Mouse (Mus musculus): ENCODE measurements at regions not wholly inside any gene's neighbourhood (a gene's known extent, or its start where the extent isn't known, plus 50 kb on each side); places are given as distances from the start of the nearest gene placed in this dataset.
"Not testable (repeated sequence)": the region's sequence is repeated elsewhere in the genome, so short reads cannot be mapped to it uniquely, and the experiment has no call there.

DNA sequence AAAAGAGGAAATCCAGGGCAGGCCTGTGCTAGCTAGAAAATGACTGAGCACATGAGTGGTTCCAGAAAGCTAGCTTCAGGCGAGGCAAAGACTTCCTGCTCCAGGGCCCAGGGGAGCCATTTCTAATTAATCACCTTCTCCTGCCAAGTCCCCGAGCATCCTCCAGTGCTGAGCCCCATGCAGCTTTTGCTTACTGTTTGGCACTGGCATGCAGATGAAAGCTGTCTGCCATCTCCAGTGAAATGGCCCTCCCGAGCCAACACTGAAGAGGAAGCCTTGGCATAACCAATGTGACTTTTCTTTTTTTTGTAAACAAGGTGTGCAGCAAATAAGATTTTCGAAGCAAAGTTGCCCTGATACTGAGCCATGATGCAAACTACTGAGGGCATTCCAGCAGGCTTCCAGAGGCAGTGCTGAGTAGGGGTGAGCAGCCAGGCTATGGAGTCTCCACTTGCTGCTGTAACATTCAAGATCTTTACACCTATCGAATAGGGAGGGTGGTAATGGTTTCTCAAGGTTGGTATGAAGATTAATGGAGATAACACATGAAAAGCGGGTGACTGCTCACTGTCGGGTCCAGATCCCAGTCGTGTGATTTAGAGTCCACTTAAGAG, 125.4 kb upstream of the Immp2l start:
- peak; percentile 15 for DNase-seq

DNA sequence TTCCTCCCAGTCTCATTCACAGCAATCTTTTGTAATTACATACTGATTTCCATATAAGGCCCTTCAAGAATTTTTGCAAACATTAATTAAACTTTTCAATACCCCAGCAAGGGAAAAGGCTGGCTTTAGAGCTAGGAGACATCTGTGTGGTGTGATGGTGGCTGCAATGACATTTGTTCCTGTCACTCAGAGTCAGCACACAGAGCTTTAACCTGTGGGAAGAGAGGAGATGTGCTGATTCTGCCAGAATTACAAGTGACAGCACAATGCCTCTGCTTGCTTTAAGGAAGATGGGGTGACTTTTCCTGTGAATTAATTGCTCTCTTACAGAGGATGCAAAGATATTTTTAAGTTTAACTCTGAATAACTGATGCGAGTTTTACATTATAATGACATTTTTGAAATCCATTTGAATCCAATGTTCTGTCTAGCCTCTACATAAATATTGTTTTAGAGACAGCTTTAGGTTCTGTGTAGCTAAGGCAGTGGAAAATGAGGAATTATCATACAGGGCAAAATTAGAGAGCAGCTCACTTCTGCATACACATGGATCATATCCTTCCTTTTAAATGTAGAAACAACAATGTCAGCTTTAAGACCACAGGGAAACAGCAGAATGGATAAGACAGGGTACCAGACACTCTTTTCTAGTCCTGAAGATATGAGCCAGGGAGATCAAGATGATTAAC, 118.1 kb upstream of the Immp2l start:
- DNase-seq, result no peak

DNA sequence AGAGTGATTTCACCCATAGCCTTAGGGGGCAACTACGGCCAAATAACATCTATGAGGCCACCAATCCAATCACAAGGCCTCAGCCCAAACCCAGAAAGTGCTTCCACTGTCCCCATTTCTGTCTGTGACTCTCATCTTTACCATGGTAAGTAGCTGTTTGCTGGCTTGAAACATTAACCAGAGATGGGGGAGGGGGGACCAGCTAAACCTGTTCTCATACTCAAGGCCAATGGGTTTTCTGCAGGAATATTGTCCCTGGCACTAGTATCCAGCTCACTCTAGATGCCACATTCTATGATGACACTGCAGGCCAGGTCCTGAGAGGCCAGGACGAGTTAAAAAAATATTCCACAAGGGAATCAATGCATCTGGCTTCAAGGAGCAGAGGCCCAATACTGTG, 117.1 kb upstream of the Immp2l start:
- DNase-seq, result no peak

DNA sequence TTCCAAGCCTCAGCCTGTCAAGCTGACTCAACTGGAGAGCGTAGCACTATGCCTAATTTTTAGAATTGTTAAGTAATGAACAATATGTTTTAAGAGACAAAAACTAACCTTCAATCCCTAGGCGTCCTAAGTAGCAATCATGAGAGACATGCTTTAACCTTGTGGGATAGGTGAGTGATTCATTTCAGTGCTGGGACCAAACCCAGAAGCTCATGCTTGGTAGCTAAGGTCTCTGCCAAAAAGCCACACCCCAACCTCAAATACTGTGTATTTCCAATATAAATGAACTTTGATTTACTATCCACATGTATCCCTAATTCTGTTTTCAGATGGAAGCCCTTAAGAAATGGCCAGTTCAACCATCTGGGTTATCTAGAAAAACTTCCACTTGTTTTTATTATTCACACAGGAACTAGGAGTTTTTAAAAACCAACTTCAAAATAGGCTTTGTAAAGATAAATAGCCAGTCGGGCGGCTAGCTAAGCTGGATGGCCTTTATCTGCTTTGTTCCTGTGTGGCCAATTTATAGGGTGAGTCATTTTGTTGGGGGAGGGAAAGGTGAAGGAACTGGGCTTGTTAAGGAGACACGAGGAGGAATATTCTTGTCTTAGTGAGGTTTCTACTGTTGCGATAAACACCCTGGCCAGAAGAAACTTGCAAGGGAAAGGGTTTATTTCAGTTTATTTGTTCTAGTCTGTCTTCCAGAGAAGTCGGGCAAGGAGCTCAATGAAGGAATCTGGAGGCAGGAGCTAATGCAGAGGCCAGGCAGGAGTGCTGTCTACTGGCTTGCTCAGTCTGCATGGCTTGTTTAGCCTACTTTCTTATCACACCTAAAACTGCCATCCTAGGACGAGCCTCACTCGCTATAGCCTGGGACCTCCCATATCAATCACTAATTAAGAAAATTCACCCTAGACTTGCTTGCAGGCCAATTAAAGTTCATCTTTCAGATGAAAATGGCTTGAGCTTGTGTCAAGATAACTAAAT, 114.8 kb upstream of the Immp2l start:
- no peak for DNase-seq

DNA sequence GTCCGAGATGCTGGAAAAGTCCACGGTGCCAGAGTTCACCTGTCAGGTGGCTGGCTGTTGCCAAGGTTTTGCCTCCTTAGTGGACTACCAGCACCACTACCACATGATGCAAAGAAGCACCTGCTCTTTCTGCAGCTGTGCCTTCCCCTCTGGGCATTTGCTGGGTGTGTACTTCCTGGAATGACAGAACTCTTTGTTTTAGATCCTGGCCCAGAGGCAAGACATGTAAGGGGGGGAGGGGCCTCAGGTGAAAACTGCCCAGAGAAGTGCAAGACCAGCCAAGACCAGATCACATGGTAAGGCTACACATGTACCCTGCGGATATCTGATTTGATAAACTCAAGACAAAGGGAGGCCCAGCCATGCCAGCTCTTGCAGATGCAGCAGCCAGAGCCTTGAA, 106.4 kb upstream of the Immp2l start:
- DNase-seq, result no peak

DNA sequence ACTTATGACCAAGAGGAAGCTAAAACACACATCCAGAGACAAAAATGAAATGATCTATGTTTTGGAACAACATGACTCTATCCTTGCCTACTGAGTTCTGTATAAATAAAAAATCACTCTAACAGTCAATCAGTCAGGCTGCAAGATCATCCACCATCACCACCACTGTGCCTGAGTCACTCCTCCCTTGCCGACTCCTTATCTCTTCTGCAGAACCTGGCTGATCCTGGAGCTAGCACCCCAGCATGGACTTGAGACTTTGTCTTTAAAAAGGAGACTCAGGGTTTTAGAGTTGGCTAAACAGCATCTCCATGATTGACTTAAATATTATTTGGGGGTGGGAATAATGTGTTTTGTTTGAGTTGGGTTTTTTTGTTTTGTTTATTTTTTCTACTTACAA, 101.9 kb upstream of the Immp2l start:
- DNase-seq, result no peak

DNA sequence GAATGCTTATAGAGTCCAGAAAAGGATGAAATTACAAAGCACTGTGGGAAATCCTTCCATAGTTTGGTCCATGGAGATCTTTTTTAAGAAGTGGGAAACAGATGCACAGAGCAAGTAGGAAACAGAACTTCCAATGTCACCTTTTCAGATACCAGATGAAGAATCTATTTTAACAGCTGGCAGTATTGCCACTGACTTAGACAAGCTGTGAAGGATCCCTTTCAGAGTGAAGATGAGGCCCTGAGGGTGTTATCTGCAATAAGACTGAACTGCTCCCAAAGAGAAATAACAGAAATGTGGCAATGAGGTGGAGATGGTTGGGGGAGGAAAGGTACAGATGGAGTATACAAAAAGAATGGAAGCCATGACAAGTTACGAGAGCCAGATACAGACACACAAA, 97.2 kb upstream of the Immp2l start:
- no peak for DNase-seq

DNA sequence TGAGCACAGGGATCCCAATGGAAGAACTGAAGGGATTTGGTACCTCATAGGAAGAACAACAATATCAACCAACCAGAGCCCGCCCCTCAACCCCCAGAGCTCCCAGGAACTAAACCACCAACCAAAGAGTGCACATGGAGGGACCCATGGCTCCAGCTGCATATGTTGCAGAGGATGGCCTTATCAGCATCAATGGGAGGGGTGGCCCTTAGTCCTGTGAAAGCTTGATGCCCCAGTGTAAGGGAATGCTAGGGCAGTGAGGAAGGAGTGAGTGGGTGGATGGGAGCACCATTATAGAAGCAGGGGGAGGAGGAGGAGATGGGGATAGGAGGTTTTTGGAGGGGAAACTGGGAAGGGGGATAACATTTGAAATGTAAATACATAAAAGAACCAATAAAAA, 94.5 kb upstream of the Immp2l start:
- DNase-seq, result not testable (repeated sequence)

DNA sequence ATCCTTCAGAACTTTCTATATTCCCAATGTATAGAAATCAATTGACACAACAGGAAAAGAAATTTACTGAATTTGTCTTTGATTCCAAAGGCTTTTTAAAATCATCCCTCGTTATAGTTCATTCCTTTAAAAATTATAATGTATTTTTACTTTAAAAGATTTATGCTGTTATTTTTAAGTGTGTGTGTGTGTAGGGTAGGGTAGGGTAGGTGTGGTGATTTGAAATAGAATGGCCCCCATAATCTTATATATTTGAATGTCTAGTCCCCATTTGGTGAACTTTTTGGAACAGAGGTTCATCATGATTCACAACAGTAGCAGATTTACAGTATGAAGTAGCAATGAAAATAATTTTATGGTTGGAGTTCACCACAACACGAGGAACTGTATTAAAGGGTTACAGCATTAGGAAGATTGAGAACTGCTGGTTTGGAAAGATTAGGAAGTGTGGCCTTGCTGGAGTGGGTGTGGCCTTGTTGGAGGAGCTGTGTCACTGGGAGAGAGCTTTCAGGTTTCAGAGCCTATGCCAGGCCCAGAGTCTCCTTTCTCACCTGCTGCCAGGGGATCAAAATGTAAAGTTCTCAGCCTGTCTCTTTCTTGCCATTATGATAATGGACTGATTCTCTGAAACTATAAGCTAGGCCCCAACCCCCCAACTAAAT, 88.7 kb upstream of the Immp2l start:
- DNase-seq, result no peak

DNA sequence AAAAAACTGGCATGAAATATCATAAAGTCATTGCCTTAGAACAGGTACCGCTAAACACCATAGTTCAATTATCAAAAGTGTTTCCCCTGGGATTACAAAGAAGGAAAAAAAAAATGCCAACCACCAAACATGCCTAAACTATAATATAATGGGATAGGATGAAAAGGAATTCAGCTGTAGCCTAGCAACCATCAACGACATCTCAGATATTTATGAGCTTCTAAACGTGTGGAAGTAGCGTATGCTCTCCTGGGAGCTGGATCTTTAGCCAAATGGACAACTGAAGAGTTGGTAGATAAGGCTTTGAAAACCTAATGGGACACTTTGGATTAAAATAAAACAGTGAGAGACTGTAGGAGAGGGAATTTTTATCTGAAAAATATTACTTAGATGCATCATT, 86.9 kb upstream of the Immp2l start:
- no peak for DNase-seq

DNA sequence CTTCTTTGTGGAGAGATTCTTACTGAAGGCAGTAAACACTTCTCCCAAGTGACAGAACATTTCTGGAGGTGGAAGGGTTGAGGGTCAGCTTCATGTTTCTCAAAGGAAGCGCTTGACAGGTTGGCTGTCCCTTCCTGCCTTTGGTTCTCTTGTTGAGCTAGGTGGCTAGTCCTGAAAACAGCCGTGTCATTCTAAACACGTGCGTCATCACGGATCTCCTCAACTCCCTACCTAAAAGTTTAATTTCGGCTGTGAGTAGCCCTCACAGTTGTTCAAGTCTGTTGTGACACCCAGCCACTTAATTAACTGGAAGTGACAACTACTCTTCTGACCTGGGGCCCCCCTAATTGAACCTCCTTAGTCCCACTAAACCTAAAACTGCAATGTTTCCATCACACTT, 77.0 kb upstream of the Immp2l start:
- no peak for DNase-seq

DNA sequence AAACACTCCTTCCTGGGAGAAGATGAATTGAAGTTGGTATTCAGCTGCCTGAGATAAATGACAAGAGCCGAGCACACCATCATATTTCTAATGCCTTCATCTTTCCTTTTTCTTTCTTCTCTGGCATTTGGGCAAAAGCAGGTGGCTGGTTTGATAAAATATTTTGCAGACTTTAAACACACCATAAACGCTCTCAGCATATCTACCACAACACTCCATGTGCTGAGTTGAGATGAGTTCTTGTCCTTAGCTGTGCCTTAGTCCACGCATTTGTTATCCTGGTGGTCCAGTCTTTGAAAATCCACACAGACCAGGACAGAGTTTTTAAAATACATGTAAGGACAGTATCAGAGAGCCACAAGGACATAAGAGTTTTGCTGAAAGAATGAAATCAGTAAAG, 74.3 kb upstream of the Immp2l start:
- no peak for DNase-seq

DNA sequence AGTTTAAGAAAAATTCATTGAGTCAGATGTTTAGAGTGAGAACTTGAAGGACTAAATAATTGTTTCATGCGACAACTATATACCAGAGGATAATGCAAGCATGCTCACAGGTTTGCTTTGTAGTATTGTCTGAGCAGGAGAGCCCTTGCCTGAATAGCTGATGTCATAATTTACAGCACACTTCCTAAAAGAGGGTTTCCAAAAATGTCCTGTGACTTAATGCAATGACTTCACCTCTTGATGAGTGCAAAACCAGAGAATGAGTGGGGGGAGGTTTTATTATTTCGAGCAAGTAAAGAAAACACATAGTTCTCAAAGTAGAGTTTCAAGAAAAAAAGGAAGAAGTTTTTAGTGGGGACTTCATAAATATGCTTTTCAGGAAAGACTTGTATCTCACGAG, 65.4 kb upstream of the Immp2l start:
- no peak for DNase-seq

DNA sequence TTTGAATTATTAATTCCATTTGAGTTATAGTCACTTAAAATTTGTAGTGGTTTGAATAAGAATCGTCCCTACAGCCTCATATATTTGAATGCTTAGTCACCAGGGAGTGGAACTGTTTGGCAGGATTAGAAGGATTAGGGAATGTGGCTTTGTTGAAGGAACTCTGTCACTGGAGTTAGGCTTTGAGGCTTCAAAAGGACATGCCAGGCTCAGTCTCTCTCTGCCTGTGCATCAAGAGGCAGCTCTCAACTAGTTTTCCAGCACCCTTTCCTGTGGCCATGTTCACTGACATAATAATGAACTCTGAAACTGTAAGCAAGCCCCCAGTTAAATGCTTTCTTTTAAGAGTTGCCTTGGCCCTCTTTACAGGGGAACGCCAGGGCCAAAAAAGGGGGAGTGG, 58.9 kb upstream of the Immp2l start:
- DNase-seq, result no peak

DNA sequence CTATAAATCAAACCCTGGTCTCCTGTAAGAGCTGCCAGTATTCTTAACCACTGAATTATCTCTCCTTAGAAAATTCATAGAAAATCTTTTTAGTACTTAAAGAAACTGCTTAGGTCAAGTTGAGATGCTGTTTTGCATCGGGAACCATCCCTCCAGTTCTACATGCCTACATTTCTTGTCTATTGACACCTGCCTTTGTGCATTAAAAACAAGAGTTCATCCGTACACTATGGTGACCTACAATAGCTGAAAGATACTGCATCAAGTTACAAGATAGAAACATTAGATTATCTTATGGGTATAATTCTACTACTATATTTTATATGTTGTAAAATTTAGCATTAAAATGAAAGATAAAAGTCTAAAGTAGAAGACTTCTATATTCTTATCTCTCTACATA, 57.6 kb upstream of the Immp2l start:
- no peak for DNase-seq

DNA sequence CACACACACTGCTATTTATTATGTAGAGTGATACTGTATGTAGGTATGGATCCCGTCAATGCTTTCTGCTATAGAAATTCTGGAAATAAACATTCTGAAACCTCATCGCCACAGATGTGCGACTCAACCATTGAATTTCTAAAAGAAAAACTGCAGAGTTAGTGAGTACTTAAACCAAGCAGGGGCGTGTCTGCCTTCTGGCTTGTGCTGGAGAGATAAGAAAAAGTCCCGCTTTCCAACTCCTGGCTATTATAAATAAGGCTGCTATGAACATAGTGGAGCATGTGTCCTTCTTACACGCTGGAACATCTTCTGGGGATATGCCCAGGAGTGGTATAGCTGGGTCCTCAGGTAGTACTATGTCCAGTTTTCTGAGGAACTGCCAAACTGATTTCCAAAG, 57.2 kb upstream of the Immp2l start:
- DNase-seq, result not testable (repeated sequence)

DNA sequence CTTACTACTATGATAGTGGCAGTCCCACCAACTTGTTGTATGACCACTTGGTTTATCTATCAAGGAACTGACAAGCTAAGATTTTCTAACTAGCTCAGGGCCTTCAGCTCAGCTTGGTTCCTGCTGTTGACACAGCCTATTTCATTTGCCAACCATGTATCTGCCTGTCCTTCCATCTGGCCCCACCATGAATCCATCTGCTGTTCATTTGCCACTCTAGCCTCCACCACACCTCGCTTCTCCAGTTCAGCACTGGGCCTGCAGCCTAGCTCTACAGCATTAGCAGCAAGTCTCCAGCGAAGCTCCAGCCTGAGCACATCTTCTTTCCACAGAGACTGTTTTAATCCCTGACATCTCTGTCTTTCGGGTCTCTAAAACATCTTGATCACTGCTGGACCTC, 51.0 kb upstream of the Immp2l start:
- DNase-seq, result no peak

All from retina, postnatal 1 day (tissue).